Mouse (Mus musculus) T-helper 1 cell (primary cell): ENCODE measurements around the gene Il34.
"Not testable (repeated sequence)": the region's sequence is repeated elsewhere in the genome, so short reads cannot be mapped to it uniquely, and the experiment has no call there.

Experiments
- in situ Hi-C: fragments of 300-600 bp; cut with MboI, MseI; formaldehyde crosslinking; loops from one replicate; pipeline ENCODE4 v1.15.1; 2025; ENCODE audit warnings: high pct_unique_total_duplicates

The Il34 gene

GRCm38 (mm10) chr8:110811116-110811515 lies 5.4 kb upstream of the Il34 start:
- in situ Hi-C loops, result no loop called here

DNA sequence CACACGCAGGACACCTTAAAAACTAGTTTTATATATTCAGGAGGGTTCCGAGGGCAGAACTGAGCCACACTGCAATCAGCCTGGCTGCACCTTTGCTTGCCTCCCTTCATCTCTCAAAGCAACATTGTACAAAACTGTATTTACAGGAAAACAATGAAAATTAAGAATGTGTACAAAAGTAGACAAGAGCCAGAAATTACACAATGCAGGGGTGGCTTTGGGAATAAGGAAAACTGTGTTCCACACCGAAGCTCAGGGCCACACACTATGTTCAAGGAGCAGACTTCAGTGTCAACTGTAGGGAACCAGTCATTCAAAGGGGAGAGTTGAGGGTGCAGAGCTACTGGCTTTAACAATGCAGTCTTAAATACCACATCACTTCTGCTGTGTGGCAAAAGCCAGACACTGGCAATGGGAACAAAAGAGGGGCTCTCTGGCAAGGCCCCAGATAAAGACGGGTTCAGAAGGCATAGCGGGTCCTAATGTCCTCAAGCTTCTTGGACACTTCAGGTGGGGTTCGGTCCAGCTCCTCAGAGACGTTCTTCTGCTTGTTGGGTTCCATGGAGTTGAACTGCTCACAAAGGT lies 4.8 kb upstream of the Il34 start:
- in situ Hi-C loops, result no loop called here

DNA sequence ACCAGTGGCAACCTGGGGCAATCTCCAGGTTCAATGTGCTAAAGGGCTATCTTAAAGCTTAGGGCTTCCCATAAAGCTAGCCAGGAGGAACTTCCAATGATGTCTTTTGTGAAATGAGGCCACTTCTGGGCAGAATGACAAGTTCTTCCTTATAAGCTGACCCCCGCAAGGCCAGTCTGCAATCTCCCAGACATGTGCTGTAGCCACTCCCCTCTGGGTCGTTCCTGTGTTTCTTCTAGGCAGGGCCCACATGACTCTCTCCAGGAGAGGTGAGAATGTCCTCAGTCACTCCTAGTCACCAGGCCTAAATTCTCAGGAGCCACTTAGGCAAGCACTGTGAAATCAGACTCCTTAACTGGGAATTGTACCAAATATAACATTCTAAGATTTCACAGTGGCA lies 4.1 kb upstream of the Il34 start:
- in situ Hi-C loops, result loop anchor here (10.0 kb wide), 1 partner anchor 55 kb away; no protein-coding TSS in a partner anchor

DNA sequence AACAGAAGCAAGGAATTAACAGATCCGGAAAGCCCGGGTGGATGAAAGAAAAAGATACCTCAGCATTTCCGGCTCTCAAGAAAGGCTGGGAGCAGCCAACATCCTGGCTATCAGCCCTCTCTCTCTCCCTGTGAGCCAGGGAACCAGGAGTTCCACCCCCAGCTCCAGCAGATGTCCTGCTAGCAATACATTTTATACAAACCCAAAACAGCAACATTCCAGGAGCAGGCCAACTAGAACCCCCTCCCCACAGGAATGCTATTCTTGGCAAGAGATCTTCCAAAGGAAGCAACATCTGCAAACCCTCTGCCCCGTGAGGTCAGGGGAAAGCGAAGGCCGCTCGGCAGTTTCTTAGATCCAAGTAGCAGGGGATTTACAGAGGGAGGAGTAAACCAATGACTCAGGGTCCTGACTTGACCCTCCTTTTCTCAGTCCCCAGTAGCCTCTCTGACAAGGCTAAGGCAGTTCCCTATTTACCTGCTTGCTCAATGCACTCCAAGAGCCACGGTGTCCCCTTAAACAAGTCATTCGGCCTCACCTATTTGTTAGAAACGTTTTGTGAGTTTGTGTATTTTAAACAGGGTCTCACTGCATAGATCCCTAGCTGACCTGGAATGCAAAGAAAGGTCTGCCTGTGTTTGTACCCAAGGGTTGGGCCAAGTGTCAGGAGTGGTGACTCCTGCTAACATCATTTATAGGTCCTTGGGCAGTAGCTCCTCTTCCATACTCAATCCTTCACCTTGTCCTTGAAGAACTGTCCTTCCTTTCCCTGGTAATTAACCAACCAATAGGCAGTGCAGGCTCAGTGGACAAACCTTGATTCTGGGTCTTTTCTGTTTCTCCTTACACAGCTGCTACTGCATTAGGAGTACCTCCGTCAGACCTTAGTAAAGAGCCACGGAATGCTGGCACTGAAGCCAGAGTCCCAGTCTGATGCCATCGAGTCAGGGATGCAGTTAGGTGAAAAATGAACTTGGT lies 3.1 kb upstream of the Il34 start:
- in situ Hi-C loops, result loop anchor here (10.0 kb wide), 1 partner anchor 54 kb away; no protein-coding TSS in a partner anchor

DNA sequence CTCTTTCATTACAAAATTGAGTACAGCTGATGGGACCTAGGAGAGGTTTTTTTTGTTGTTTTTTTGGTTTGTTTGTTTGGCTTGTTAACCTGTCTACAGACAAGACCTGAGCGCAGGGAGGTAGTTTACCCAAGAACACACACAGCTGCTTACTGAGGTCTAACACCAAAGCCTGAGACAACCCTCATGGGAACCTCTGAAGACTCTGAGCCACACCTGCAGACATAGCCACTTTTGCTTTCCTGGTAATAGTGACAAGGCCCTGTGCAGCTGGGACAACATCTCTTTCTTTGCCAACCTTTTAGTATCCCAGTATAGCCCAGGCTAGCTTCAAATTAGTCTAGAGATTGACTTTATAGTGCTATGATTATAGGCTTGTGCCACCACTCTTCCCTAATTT lies 422 bp upstream of the Il34 start:
- in situ Hi-C loops, result loop anchor here (10.0 kb wide), 1 partner anchor 51 kb away; no protein-coding TSS in a partner anchor

DNA sequence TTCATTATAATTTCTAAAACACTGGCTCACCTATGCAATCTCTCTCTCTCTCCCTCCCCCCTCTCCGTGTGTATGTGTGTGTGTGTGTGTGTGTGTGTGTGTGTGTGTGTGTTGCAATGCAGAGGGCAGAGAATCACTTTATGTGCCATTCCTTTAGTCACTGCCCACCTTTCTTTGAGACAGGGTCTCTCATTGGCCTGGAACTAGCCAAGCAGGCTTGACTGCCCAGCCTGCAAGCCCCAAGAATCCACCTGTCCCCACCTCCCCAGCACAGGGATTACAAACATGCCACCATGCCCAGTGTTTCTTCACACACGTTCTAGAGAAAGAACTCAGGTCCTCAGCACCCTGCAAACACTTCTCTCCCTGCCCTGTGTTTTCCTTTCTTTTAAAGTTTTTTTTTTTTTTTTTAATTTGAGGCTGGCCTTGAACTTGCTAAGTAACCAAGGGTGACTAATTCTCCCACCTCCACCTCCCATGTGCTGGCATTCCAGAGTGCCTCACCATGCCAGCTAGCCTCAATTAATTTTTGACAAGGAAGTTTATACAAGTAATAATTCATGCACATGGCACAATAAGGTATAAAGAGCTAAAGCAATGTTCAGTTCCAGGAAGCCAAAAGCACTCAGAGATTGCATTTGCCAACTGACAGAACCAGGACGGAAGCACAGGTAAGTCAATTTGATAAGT lies 754 bp downstream of the Il34 start:
- in situ Hi-C loops, result loop anchor here (10.0 kb wide), 1 partner anchor 50 kb away; no protein-coding TSS in a partner anchor

DNA sequence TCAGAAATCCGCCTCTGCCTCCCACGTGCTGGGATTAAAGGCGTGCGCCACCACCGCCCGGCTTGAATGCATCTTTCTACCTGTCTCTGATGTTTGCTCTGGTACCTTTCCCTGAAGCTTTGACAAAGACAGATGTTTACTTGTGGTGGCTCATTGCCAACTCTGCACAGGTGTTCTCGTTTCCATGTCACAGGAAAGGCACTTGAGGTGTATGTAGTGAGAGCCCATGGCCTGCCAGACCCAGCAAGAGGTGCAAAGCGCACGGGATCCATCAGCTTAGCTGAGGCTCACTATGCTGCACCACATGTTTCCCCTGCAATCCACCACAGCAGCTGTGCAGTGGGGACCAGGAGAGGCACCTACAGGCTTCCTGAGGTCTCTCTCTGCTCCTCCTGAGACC lies 1.9 kb downstream of the Il34 start:
- in situ Hi-C loops, result loop anchor here (10.0 kb wide), 1 partner anchor 49 kb away; no protein-coding TSS in a partner anchor

DNA sequence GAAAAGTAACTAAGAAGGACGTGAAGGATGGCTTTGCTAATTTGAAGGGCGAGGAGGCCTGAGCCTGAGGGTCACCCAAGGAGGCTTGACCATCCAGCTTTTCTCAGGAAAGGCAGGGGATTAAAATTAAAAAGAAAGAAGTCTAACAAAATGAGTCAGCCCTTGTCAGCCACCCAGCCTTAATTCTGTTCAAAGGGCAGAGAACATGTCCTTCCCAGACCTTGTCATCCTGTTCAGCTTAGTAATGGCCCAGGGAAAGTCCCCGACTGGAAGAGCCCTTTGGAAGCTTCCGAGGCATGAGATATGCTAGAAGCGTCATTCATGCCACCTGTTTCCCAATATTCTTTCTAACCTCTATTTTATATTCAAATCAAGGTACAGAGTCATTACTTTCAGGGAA lies 2.7 kb downstream of the Il34 start:
- in situ Hi-C loops, result loop anchor here (10.0 kb wide), 1 partner anchor 48 kb away; no protein-coding TSS in a partner anchor

- in situ Hi-C loops, result no loop called here
Observed at GRCm38 (mm10) chr8:110797086-110797485, 8.6 kb downstream of the Il34 start.

GRCm38 (mm10) chr8:110794363-110794965 lies 11.3 kb downstream of the Il34 start:
- in situ Hi-C loops, result no loop called here

- in situ Hi-C loops, result no loop called here
Observed at GRCm38 (mm10) chr8:110793936-110794335, 11.8 kb downstream of the Il34 start.

- in situ Hi-C loops, result no loop called here
Observed at GRCm38 (mm10) chr8:110793511-110793910, 12.2 kb downstream of the Il34 start.

DNA sequence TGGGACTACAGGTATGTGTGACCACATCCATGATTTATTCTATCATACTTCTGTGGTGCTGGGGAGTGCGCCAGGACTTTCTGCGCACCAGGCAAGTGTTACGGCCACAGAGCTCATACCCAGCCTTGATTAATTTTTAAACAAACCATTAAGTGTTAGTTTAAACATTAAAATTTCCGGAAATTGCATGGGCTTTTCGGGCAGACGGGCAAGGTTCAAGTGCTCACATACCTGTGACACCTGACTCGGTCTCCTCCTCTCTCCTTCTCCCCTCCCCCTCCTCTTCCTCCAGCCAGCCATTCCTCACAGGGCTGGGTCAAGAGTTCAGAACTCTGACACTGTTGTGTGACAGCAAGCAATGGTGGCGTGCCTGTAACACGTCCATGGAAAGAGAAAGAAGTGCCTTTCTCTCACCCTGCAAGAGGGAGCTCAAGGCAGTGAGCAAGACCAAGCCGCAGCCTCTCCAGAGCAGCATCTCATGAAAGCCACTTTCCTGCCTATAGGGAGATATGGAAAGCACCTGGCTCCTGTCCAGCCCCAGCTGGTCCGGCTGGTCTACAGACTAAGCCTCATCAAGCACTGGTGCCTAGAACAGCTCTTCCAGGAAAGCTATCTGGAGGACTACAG lies 13.0 kb downstream of the Il34 start:
- in situ Hi-C loops, result no loop called here

DNA sequence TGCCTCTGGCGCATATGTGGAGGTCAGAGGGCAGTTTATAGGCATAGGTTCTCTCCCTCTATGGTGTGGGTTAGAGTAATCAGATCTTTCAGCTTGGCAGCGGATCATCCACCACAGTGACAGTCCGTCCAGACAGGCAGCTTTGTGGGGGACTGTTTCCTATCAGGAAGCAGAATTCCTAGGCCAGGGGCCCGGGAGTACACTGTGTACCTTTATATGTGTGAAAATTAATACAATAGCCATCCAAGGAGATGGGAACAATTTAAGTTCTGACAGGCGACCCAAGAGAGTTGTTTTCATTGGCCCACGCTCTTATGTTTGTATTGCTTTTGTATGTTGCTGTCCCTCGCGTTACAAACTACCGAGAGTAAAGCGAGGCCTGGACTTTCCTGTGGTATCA lies 14.6 kb downstream of the Il34 start:
- in situ Hi-C loops, result no loop called here

DNA sequence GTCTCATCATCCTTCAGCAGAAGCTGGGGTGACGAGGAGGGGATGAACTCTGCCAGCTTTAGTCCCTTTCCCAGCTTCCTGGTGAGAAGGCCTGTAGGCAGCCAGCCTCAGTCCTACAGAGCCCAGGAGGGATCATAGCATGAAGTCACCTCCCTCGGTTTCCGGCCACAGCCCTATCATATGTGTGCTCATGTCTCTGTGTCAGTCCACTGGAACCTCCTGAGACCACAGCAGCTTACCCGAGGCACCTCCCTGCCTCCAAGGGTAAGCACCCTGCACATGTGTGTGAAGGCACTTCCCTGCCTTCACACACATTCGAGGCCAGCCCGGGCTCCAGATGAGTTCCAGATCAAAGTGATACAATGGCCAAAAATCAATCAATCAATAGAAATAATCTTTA lies 15.5 kb downstream of the Il34 start:
- in situ Hi-C loops, result no loop called here

- in situ Hi-C loops, result no loop called here
Observed at GRCm38 (mm10) chr8:110789571-110789970, 16.2 kb downstream of the Il34 start.

- in situ Hi-C loops, result no loop called here
Observed at GRCm38 (mm10) chr8:110788981-110789380, 16.7 kb downstream of the Il34 start.

DNA sequence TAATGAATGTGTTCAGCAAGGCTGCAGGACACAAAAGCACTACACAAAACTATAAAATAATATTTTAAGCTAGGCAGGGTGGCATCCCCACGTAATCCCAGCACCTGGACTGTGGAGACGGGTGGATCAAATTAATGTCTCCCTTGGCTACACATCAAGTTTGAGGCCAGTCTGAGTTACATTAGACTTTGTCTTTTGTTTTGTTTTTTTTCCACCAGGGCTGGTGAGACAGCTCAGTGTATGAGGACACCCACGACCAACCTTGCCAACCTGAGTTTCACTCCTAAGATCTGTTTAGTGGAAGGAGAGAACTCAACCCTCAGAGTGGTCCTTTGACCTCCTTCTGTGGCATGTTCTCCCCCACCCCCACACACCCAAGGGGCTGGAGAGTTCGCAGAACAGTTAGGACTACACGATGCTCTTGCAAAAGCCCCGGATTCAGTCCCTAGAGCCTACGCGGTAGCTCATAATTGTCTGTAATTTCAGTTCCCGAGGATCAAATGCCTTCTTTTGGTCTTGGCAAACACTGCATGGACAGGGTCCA lies 18.2 kb downstream of the Il34 start:
- in situ Hi-C loops, result no loop called here

DNA sequence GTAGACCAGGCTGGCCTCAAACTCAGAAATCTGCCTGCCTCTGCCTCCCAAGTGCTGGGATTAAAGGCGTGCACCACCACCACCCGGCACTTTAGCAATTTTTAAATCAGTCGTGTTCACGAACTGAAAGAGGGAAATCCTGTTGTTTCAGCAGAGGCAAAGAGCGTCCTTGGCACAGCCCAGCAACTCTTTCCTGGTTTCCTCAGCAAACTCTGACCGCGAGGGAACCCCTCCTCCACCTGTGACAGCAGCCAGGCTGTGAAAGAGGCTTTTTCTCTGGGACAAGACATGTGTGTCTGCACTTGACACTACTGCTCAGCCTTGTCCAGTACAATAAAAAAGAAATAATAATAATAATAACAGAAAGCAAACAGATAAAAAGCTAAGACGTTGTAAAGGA lies 18.8 kb downstream of the Il34 start:
- in situ Hi-C loops, result no loop called here

- in situ Hi-C loops, result not testable (repeated sequence)
Observed at GRCm38 (mm10) chr8:110786501-110786900, 19.2 kb downstream of the Il34 start.

DNA sequence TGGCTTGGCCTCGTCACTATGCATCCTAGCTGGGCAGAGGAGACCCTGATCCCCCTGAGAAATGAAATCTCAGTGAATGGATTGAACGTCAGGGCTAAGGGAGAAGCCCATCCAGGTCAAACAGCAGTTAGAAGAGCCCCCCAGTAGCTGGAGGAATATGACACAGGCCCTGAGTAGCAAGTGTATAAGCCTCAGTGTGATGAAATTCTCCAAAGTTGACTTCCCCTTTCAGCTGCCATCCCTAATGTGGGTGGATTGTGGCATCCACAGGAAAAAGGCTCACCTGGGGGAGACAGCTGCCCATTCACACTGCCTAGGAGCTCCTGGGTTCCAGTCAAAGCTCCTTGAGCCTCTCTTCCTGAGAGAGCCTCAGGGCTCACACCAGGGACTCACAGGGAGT lies 20.4 kb downstream of the Il34 start:
- in situ Hi-C loops, result no loop called here
